Mouse (Mus musculus): ENCODE results near the gene Enox1.

- TF ChIP-seq CTCF (IDR thresholded peaks at IDR 0.05; ENCODE audit: low read depth) (no peak), EP300 (IDR thresholded peaks at IDR 0.05; ENCODE audit: low read depth) (no peak)
Observed at GRCm38 (mm10) chr14:77633172-77633542, 476.6 kb downstream of the Enox1 start.
